10 mouse cellular contexts compared by ENCODE assay signal in genomic region chr12:71376966-71377365, GRCm38 (mm10).
DNase-seq lines count a peak whose midpoint lies in the region; ATAC-seq lines count a peak whose summit lies in the region.
"Had no signal": no experiment of that assay in that cellular context is flagged by ENCODE, and none has a peak within 500 bp of the region (broad histone marks: within the 10 kb centered on the region; RNA-seq: fewer than 3 reads in every experiment).

No protein-coding gene starts in this region.

- no peaks in the 10 kb centered on the region for H3K27me3 ChIP-seq in lung, embryonic 16.5 days (ENCODE audit: control insufficient read depth, insufficient read depth, low read depth, low read length)
- no peaks in the 10 kb centered on the region for H3K27me3 ChIP-seq in intestine, embryonic 16.5 days (replicated peaks; ENCODE audit: control insufficient read depth, insufficient read depth, low read length)

- H3K4me1 ChIP-seq in lung, embryonic 16.5 days (replicated peaks; ENCODE audit: control insufficient read depth, insufficient read depth, low read length): no peaks in the 10 kb centered on the region
- peaks cover 4% of the 10 kb centered on the region; the same call in 1 of the 2 replicates for H3K4me1 ChIP-seq in intestine, embryonic 16.5 days (ENCODE audit: control insufficient read depth, insufficient read depth, low read length)

- no peak overlapping the region for H3K9ac ChIP-seq in lung, embryonic 16.5 days (ENCODE audit: low read length)
- peak overlapping the region; percentile 31; the same call in 1 of the 2 replicates for H3K9ac ChIP-seq in intestine, embryonic 16.5 days (ENCODE audit: low read depth, low read length)

- DNase-seq in gastrocnemius, adult 18-20 months (ENCODE audit: low spot score): peak; percentile 22
- no peak for DNase-seq in gastrocnemius, postnatal 10 days
- DNase-seq in lung, postnatal 25 days (ENCODE audit: low spot score): no peak
- peak; percentile 73 for DNase-seq in skeletal muscle tissue, adult 2 months (ENCODE audit: low read depth, low spot score)
- DNase-seq in c-Kit-positive CD71-positive TER-119-positive erythroid progenitor cells, embryonic 14.5 days (ENCODE audit: low spot score): no peak
- no peak for DNase-seq in thymus, postnatal 10 days (ENCODE audit: low spot score in 2 of 2)
- DNase-seq: gastrocnemius, postnatal 36 days had no signal

- H3K9me3 ChIP-seq in lung, embryonic 16.5 days (ENCODE audit: control insufficient read depth, low read length): no peaks in the 10 kb centered on the region
- no peaks in the 10 kb centered on the region for H3K9me3 ChIP-seq in intestine, embryonic 16.5 days (ENCODE audit: control insufficient read depth, low read length)

- H3K36me3 ChIP-seq in lung, embryonic 16.5 days (ENCODE audit: control insufficient read depth, insufficient read depth, low read length): no peaks in the 10 kb centered on the region
- H3K36me3 ChIP-seq in intestine, embryonic 16.5 days (ENCODE audit: control insufficient read depth, insufficient read depth, low read length): no peaks in the 10 kb centered on the region

- no peak overlapping the region for H3K27ac ChIP-seq in lung, embryonic 16.5 days (ENCODE audit: low read length)
- peak overlapping the region; percentile 46 for H3K27ac ChIP-seq in intestine, embryonic 16.5 days (ENCODE audit: low read length)

- peak; percentile 38; the same call in 1 of the 2 replicates for ATAC-seq in lung, embryonic 16.5 days (ENCODE audit: low read depth)
- ATAC-seq in intestine, embryonic 16.5 days: no peak
- ATAC-seq: CD4-positive, CD25-positive, alpha-beta regulatory T cell, adult 4 months had no signal

- 37% methylated on average over 9 of the region's 9 CpGs for WGBS in lung, embryonic 16.5 days
- WGBS in intestine, embryonic 16.5 days: 31% methylated on average over 9 of the region's 9 CpGs

- H3K4me3 ChIP-seq in lung, embryonic 16.5 days (ENCODE audit: low read length): peak overlapping the region; percentile 38
- H3K4me3 ChIP-seq in intestine, embryonic 16.5 days (ENCODE audit: low read length): peak overlapping the region; percentile 25; the same call in 1 of the 2 replicates

- H3K4me2 ChIP-seq in lung, embryonic 16.5 days (ENCODE audit: low read depth, low read length): peak overlapping the region; percentile 52
- peak overlapping the region; percentile 43 for H3K4me2 ChIP-seq in intestine, embryonic 16.5 days (ENCODE audit: low read depth, low read length)

Comparison
In these comparisons a context has a peak if more than half of its experiments do, and no peak if none do; other contexts are left out.
1. DNase-seq: peak in gastrocnemius, adult 18-20 months (single experiment) and skeletal muscle tissue, adult 2 months (single experiment); none in gastrocnemius, postnatal 10 days (single experiment), lung, postnatal 25 days (single experiment), c-Kit-positive CD71-positive TER-119-positive erythroid progenitor cells, embryonic 14.5 days (single experiment) and thymus, postnatal 10 days (0 of 2).